Mouse (Mus musculus) G1E (cell line): ENCODE data around the gene Focad.

Source experiments
- CTCF ChIP-seq: IDR thresholded peaks from 2 replicates; pipeline ENCODE4 v1.5.1; 2012; ENCODE audit warnings: low read depth, low read length, inconsistent platforms, mixed read lengths
- GATA1 ChIP-seq: IDR thresholded peaks from 2 replicates; pipeline ENCODE4 v1.6.1; 2012; ENCODE audit warnings: borderline replicate concordance, low read length, inconsistent platforms, mixed read lengths
- GATA2 ChIP-seq: IDR thresholded peaks from 2 replicates; pipeline ENCODE4 v1.6.1; 2012; ENCODE audit warnings: low read depth, low read length, inconsistent platforms, borderline replicate concordance
- POLR2AphosphoS5 ChIP-seq: IDR thresholded peaks from 2 replicates; pipeline ENCODE4 v1.6.1; 2012; ENCODE audit warnings: low read depth, low read length, inconsistent platforms; ENCODE audit not compliant: insufficient replicate concordance
- TAL1 ChIP-seq: conservative IDR thresholded peaks from 2 replicates; pipeline ENCODE4 v1.6.1; 2012; ENCODE audit warnings: low read depth, low read length, inconsistent platforms, mixed read lengths

DNA sequence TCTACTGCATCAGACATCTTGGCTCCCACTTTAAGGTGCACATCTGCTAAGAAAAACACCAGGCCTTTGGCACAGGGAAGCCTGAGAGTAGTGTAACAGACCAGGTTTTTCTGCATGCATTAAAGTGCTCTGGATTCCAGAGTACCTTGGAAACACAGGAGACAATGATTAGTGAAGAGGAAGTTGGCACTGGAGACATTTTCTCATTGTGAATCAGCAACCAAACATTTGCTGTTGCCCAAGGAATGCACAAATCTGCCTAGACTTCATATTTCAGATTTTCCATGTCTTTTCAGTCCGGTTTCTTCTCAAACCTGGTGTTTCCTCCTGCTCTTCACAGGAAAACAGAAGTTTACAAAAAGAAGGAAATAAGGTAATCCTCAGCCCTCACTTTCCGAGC, 317.9 kb downstream of the Focad start:
- no peak for TF ChIP-seq CTCF
- TF ChIP-seq POLR2AphosphoS5, result no peak
- no peak for TF ChIP-seq GATA1
- TF ChIP-seq TAL1, result no peak
- no peak for TF ChIP-seq GATA2
